Mouse (Mus musculus): ENCODE data around the gene Gm436.

Gene Gm436

DNA sequence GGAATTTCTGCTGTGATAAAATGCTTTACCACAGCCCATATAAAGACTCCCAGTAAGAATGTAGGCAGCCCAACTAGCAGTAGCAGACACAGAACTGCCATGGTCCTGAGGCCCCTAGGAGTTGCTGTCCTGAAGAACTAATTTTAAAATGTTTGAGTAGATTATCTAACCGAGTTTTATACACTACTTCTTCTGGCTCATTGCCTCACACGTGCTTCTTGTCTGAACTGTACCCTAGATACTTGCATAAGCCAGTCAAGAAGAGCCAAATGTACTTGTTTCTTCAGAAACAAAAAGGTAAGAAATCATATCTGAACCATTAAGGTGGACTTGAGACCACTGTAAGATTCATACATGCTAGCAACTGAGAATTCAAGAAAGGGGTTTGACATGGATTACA lies at the start of gene Gm436:
TSS of gene Gm436 (minus strand) at position 101 of the 400 bp plus-strand sequence.
- no peak for DNase-seq

DNA sequence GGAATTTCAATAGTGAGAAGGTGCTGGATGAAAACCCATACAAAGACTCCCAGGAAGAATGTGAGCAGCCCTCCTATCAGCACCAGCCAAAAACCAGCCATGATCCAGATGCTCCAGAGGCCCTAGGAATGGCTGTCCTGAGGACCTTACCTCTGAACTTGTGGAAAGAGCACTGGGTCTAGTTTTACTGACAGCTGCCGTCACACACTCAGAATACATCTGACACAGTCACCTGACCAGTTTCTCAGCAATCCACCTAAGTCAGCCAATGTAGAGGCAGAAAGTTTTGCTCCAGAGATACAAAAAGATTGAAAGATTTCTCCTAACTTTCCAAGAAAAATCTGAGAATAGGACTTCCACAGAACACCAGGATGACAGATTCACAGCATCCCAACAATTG lies 35.1 kb upstream of the Gm436 start, which contains the start of gene Gm13178:
TSS of gene Gm13178 (minus strand) at position 101 of the 400 bp plus-strand sequence.
- DNase-seq, result no peak

DNA sequence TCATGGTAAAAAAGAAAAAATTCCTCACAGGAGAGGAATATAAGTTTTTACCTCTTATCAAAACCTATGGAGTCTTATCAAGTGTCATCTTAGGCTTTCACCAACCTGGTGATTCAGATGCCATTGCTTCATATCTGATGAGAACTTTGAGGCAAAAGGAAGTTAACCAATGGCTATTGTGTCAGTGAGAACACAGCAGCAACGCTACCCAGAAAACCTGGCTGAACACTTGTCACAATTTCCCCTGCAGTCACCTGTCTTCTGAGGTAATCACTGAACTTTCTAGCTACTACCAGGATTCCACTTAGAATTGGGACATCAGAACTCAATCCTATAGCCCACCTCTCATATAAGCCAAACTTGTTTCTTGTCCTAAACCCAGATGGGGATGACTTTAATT lies 33.5 kb upstream of the Gm436 start:
- no peak for DNase-seq

DNA sequence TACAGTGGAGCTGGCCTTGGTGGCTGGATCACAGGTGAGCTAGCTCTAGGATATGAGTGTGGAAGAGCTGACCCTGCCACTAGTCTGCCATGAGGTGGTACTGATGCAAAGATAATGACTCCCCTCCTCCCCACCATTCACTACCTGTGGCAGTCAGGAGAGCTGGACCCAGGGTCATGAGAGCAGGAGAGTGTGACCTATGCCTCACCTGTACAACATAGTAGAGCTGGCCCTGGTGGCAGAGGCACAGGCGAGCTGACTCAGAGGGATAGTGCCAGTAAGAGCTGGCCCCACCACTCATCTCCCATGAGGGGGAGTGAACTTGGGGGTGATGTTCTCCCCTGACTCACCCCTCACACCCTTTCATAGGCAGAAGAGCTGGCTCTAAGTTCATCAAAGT lies 32.1 kb upstream of the Gm436 start:
- no peak for DNase-seq

DNA sequence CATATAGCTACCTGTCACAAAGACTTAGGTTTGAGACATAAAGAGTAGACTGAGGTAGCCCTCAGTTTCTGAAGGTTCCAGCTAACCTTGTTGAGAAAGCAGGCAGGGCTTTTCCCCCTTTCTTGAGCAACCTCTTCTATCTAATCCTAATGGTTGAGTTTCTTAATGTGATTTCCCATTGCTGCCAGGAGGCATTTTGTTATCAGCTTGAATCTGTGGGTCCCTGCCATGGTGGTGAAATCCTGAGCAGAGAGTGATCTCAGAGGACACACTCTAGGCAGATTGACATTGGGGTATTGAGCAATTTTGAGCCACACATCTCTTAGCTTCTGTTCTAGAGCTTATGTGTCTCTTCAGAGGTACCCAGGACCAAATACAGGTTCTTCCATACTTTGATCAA lies 47.9 kb downstream of the Gm436 start:
- no peak for DNase-seq
